Mouse (Mus musculus): Measurements from ENCODE around the gene Simc1.

Simc1 gene

GRCm38 (mm10) chr13:54582126-54582525 lies 78.5 kb downstream of the Simc1 start:
- CTCF ChIA-PET, result no interaction called here

DNA sequence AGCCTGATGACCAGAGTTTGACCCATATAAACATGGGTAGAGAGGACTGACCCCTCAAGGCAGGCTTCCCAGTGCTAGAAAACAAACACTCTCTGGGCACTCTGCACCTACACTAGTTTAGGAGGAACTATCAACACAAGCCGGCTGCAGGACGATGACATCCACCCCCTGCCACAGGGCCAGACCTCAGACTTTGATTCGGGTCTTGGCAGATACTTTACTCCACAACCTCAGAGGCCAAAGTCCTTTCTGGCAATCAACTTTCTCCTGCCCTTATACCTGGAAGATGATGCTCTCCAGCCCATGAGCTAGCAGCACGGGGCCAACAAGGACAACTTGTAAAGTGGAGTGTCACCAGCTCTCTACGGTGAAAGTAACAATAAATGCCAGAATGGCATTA lies 79.3 kb downstream of the Simc1 start:
- CTCF ChIA-PET, result no interaction called here

DNA sequence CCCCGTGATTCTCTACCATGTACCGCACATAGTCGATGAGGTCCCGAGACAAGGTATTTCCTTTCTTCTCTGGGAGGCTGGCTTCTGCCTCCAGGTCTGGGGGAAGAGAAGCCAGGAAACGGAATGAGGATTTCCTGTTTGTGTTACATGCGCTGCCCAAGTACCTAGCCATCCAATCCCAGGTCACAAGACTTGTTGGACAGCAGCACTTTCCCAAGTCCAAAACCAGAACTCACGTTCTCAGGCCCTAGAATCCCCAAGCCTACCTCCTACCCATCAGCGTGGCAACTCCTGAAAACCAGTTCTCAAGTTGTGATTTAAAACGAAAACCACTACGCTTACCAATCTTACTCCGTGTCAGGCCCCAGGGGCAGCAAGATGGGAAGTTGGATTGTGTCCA lies 82.3 kb downstream of the Simc1 start:
- CTCF ChIA-PET, result no interaction called here

DNA sequence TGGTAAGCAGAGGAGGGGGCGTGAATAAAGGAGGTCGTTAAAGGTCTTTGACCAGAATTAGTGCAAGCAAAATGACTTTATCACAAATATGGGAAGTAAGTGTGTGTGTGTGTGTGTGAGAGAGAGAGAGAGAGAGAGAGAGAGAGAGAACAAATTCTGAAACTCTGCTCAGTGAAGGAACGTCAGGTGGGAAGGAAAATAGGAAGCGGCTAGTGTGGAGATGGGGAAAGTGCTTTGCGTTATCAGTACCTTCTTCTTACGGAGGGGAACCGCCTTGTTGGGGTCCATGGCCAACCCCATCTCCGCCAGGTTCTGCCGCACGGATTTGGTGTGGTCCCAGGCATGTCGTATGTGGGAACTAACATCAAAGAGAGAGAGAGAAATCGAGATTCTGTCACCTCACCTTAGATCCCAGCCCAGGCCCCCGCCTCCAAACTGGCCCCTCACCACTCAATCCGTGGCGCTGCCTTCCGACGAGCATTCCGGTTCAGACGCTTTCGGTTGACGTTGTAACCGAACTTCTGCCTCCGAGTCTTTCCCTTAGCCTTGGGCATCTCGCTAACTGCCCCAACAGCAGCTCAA lies 85.9 kb downstream of the Simc1 start:
- CTCF ChIA-PET, result no interaction called here

DNA sequence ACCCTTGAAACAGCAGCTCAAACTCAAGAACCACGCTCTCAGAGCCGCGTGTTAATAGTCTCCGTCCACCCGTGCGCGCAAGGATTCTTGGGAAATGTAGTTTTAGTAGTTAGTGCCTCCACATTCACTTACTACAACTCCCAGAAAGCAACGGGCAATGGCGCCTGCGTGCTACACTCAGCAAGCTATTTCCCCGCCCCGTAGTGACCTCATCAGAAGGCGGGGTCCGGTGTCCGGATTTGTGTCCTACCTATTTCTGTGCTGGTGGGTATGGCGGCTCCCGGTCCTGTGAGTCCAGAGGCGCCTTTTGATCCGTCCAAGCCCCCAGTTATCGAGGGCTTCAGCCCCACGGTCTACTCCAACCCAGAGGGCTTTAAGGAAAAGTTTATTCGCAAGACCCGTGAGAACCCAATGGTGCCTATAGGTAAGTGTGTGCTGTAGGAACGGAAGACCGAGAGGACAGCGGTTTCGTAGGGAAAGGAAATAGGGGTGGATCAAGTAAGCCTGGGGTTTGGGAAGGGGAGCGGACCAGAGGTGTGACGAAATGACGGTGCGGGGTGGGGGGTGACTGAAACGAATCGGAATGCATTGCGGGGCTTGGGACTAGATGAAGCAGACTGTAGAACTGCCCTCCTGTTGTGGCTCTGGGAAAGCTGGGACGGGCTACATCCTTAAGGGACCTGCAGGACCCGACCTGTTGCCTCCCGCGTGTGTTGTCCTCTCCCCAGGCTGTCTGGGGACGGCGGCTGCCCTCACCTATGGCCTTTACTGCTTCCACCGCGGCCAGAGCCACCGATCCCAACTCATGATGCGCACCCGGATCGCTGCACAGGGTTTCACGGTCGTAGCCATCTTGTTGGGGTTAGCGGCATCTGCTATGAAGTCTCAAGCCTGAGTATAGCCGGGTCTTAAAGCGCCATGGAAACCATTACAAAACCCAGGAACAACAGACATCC lies 86.7 kb downstream of the Simc1 start, which contains the start of the genes Nop16 and Higd2a:
Gene Nop16 (minus strand): TSS at position 95 of the 956 bp plus-strand sequence.
Gene Higd2a (plus strand): TSS at position 212 of the 956 bp plus-strand sequence.
- CTCF ChIA-PET, result no interaction called here

DNA sequence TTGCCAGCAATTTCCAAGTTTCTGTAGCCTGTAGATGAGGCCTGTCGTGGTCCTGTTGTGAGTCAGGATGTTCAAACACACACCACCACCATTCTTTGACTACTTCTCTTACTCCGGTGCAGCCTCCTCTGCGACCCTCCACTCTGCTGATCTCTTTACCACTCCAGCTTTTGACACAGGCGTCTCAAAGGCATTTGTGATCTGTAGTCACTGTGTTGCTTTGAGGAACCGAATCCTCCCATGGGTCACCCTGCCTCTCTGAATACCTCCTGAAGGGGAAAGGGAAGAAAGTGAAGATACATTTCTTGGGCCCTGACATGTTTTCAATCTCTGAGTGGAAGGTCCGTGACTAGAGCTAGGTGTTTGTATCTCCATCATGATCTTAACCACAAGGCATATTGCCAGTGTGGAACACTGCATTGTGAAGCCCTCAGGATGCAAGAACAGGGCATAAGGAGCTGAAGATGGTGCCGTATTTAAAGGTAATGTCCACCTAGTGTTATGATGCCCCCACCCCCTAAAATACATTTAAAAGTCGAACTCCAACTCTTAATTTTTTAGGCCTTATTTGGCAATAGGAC lies 88.3 kb downstream of the Simc1 start:
- CTCF ChIA-PET, result interaction anchor here (0.6 kb wide), 1 partner anchor 20 kb away, joined by 5 read pairs; no protein-coding TSS in a partner anchor

- CTCF ChIA-PET, result interaction anchor here (0.6 kb wide), 1 partner anchor 174 kb away, joined by 3 read pairs; no protein-coding TSS in a partner anchor
Observed at GRCm38 (mm10) chr13:54593617-54594016, 90.0 kb downstream of the Simc1 start.

- CTCF ChIA-PET, result no interaction called here
Observed at GRCm38 (mm10) chr13:54596107-54596690, 92.6 kb downstream of the Simc1 start.

DNA sequence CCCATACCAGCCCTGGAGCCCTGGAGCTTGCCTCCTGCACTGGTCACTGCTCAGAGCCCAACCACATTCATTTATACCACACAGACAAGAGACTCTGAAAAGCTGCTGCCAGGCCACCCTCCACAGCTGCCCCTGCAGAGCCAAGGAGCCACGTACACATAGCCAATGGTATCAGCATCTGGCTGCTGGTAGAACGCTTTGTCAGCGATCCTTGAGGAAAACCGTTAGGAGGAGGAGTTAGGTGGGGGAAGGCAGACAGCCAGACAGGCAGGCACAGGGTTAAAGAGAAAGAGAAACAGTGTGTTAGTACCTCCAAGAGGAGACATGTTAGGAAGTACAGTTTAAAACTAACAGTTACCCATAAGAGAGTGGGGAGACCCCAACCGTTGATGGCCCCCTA lies 93.3 kb downstream of the Simc1 start:
- CTCF ChIA-PET, result no interaction called here

DNA sequence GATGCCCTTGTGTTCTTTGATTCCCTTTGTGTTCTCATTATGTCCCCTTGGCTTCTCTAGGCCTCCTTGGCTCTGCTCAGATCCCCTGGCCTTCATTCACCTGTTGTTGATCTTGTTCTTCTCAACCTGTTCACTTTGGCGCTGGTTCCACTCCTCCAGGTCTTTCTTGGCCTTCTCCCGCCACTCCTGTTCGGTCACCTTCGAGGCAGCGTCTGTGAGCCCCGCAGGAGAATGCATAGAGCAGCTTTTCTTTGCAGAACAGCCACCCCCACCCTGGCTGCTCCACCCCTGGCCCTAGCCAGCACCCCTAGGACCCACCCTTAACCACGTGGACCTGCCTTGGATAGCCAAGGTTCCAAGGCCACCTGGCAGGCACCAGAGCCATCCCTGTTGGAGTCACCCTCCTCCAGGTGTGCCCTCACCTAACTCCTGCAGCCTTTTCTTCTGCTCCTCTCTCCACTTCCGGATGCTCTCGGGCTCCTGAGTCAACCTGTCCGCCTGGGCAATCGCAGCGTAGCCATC lies 95.1 kb downstream of the Simc1 start:
- CTCF ChIA-PET, result no interaction called here

Measured in spleen, embryonic (tissue).